Mouse (Mus musculus) forebrain, embryonic 15.5 days (tissue): ENCODE measurements at regions not wholly inside any gene's neighbourhood (a gene's known extent, or its start where the extent isn't known, plus 50 kb on each side); places are given as distances from the start of the nearest gene placed in this dataset.

Experiments used
- ATAC-seq: fragments of 200-750 bp; cut with Nextera tagmentation; replicated peaks from 2 replicates; pipeline ENCODE4 v1.8.0; 2017; ENCODE audit warnings: mild to moderate bottlenecking, moderate TSS enrichment, moderate library complexity
- H3K27ac ChIP-seq: fragments of 300-500 bp; sonication (generic); replicated peaks from 2 replicates; pipeline ENCODE4 v1.5.1; 2015; ENCODE audit warnings: mild to moderate bottlenecking, inconsistent platforms
- H3K27me3 ChIP-seq: fragments of 300-500 bp; sonication (generic); 2 replicates; pipeline ENCODE4 v1.6.1; 2015; ENCODE audit warnings: inconsistent platforms
- H3K36me3 ChIP-seq: fragments of 300-500 bp; sonication (generic); 2 replicates; pipeline ENCODE4 v1.6.1; 2015; ENCODE audit warnings: mild to moderate bottlenecking, inconsistent platforms
- H3K4me1 ChIP-seq: fragments of 300-500 bp; sonication (generic); 2 replicates; pipeline ENCODE4 v1.6.1; 2015; ENCODE audit warnings: inconsistent platforms
- H3K4me2 ChIP-seq: fragments of 300-500 bp; sonication (generic); replicated peaks from 2 replicates; pipeline ENCODE4 v1.6.1; 2015; ENCODE audit warnings: mild to moderate bottlenecking, inconsistent platforms
- H3K4me3 ChIP-seq: fragments of 300-500 bp; sonication (generic); 2 replicates; pipeline ENCODE4 v1.5.1; 2015; ENCODE audit warnings: mild to moderate bottlenecking, inconsistent platforms
- H3K9ac ChIP-seq: fragments of 300-500 bp; sonication (generic); replicated peaks from 2 replicates; pipeline ENCODE4 v1.6.1; 2015; ENCODE audit warnings: mild to moderate bottlenecking, inconsistent platforms
- H3K9me3 ChIP-seq: fragments of 300-500 bp; sonication (generic); 2 replicates; pipeline ENCODE4 v1.6.1; 2016; ENCODE audit warnings: inconsistent platforms
- WGBS: fragments of 180-500 bp; shearing (Covaris S2); methylation state at CpG from one replicate; pipeline ENCODE4 v1.1.7; 2015; ENCODE audit warnings: mixed read lengths; 5-methylcytosine and 5-hydroxymethylcytosine counted together

- ATAC-seq, result no peak
- no peak overlapping the region for H3K27ac ChIP-seq
- H3K4me2 ChIP-seq, result no peak overlapping the region
- H3K4me3 ChIP-seq, result no peak overlapping the region
- H3K9me3 ChIP-seq, result no peaks in the 10 kb centered on the region
- H3K36me3 ChIP-seq, result no peaks in the 10 kb centered on the region
- 86% methylated on average over 7 of the region's 7 CpGs for WGBS
- H3K4me1 ChIP-seq, result no peaks in the 10 kb centered on the region
- no peaks in the 10 kb centered on the region for H3K27me3 ChIP-seq
- no peak overlapping the region for H3K9ac ChIP-seq
Observed at GRCm38 (mm10) chr3:99739654-99740053, 145.6 kb upstream of the Spag17 start.

DNA sequence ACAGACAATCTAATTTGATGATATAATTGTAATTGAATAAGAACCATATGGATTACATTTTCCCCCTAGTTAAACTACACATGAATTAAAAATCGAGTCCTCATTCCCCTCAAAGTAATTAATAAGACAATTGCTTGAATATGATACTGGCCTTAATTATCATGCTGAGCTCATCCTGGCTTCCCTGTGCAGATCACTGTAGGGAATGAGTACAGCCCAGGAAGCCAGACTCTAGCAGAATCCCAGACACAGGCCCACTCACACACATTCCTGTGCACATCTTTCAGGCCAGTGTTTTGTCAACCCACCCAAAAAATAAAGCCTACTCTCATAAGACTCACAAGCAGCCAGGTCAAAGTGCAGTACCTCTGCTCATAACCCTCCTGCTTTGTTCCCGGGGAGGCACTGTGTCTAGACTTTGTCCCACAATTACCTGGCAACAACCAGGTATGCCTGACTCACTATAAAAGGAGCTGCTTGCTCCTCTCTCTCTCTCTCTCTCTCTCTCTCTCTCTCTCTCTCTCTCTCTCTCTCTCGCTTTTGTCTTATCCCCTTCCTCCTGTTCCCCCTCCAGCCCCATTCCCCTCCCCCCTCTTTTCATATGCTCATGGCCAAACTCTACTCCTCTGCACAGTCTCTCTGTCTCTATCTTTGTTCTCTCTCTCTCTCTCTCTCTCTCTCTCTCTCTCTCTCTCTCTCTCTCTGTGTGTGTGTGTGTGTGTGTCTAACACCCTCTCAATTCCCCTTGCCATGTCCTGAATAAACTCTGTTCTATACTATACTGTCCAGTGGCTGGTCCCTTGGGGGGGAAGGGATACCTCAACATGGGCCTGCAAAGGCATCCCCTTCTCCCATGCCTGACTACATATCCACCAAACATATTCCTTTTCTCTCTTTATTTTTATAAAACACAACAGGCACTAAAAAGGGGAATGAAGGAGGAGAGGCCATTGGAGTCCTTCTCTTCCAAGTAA, 143.7 kb upstream of the Spag17 start:
- Histone ChIP-seq H3K4me2 (no peak overlapping the region), H3K9ac (no peak overlapping the region), H3K4me3 (no peak overlapping the region), H3K36me3 (no peaks in the 10 kb centered on the region), H3K9me3 (no peaks in the 10 kb centered on the region), H3K27ac (no peak overlapping the region), H3K27me3 (no peaks in the 10 kb centered on the region), H3K4me1 (no peaks in the 10 kb centered on the region)
- no peak for ATAC-seq
- WGBS, result 60% methylated on average over 3 of the region's 3 CpGs

GRCm38 (mm10) chr3:99749725-99750124, 135.5 kb upstream of the Spag17 start:
- no peak overlapping the region for H3K4me2 ChIP-seq
- H3K9ac ChIP-seq, result no peak overlapping the region
- WGBS, result 86% methylated on average over 8 of the region's 8 CpGs
- no peaks in the 10 kb centered on the region for H3K9me3 ChIP-seq
- no peak for ATAC-seq
- no peaks in the 10 kb centered on the region for H3K27me3 ChIP-seq
- H3K4me3 ChIP-seq, result no peak overlapping the region
- H3K27ac ChIP-seq, result no peak overlapping the region
- H3K4me1 ChIP-seq, result no peaks in the 10 kb centered on the region
- H3K36me3 ChIP-seq, result no peaks in the 10 kb centered on the region

DNA sequence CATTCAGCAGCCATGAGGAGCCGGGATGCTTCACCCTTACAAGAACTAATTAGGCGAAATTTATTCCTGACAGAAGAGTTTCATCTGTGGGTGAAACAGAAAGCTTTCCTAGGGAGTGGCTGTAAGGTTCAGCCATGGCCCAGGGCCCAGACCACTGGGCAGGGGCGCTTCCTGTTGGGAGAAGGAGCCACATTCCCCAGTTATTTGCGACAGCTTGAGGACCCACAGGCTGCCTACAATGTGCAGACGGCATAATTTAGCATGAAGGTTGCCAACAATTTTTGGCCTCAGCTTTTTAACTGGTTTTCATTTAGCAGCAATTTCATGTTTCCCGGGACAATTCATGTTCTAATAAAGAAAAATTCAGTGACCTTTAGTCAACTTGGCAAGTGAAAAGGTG, 106.7 kb upstream of the Spag17 start:
- Histone ChIP-seq H3K27me3 (no peaks in the 10 kb centered on the region), H3K4me3 (no peak overlapping the region), H3K27ac (no peak overlapping the region), H3K9me3 (no peaks in the 10 kb centered on the region), H3K4me2 (no peak overlapping the region), H3K4me1 (no peaks in the 10 kb centered on the region), H3K36me3 (no peaks in the 10 kb centered on the region), H3K9ac (no peak overlapping the region)
- WGBS, result 75% methylated on average over 6 of the region's 6 CpGs
- ATAC-seq, result no peak

- Histone ChIP-seq H3K4me1 (no peaks in the 10 kb centered on the region), H3K27me3 (no peaks in the 10 kb centered on the region), H3K27ac (no peak overlapping the region), H3K9me3 (no peaks in the 10 kb centered on the region), H3K4me3 (no peak overlapping the region), H3K4me2 (no peak overlapping the region), H3K9ac (no peak overlapping the region), H3K36me3 (no peaks in the 10 kb centered on the region)
- WGBS, result 79% methylated on average over 3 of the region's 3 CpGs
- no peak for ATAC-seq
Observed at GRCm38 (mm10) chr3:99785955-99786529, 99.2 kb upstream of the Spag17 start.

- no peaks in the 10 kb centered on the region for H3K4me1 ChIP-seq
- 49% methylated on average over 6 of the region's 6 CpGs for WGBS
- no peaks in the 10 kb centered on the region for H3K27me3 ChIP-seq
- H3K36me3 ChIP-seq, result no peaks in the 10 kb centered on the region
- no peaks in the 10 kb centered on the region for H3K9me3 ChIP-seq
- no peak overlapping the region for H3K27ac ChIP-seq
- no peak for ATAC-seq
- H3K4me3 ChIP-seq, result no peak overlapping the region
- no peak overlapping the region for H3K4me2 ChIP-seq
- no peak overlapping the region for H3K9ac ChIP-seq
Observed at GRCm38 (mm10) chr3:99791316-99791715, 93.9 kb upstream of the Spag17 start.

GRCm38 (mm10) chr3:99793622-99794021, 91.6 kb upstream of the Spag17 start:
- H3K4me1 ChIP-seq, result no peaks in the 10 kb centered on the region
- H3K4me3 ChIP-seq, result no peak overlapping the region
- no peak overlapping the region for H3K4me2 ChIP-seq
- H3K9ac ChIP-seq, result no peak overlapping the region
- no peak for ATAC-seq
- no peaks in the 10 kb centered on the region for H3K27me3 ChIP-seq
- no peaks in the 10 kb centered on the region for H3K36me3 ChIP-seq
- no peak overlapping the region for H3K27ac ChIP-seq
- H3K9me3 ChIP-seq, result no peaks in the 10 kb centered on the region
- WGBS, result 77% methylated on average over 3 of the region's 3 CpGs

DNA sequence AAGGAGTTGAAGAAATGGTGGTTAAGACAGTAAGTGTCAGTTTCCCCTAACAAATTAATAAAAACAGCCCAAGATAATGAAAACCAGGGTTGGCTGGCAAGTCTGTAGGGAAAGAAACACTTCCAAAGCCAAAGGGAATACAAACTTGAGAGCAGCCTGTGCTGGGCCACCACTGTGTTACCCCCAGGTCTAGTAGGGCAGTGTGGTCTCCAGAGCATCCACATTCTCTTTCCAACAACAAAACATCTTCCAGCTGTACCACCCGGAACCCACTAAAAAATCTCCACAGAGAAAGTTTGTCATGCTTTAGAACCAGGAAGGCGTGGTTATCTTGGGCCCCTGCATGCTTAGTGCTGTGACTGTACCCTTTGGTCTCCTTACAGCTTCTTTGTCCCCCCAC, 89.4 kb upstream of the Spag17 start:
- Histone ChIP-seq H3K4me1 (no peaks in the 10 kb centered on the region), H3K9me3 (no peaks in the 10 kb centered on the region), H3K4me2 (no peak overlapping the region), H3K9ac (no peak overlapping the region), H3K27me3 (no peaks in the 10 kb centered on the region), H3K27ac (no peak overlapping the region), H3K36me3 (no peaks in the 10 kb centered on the region), H3K4me3 (no peak overlapping the region)
- no peak for ATAC-seq
- 89% methylated on average over 2 of the region's 2 CpGs for WGBS

GRCm38 (mm10) chr3:99797791-99798190, 87.4 kb upstream of the Spag17 start:
- Histone ChIP-seq H3K36me3 (no peaks in the 10 kb centered on the region), H3K9ac (no peak overlapping the region), H3K4me3 (no peak overlapping the region), H3K27me3 (no peaks in the 10 kb centered on the region), H3K9me3 (no peaks in the 10 kb centered on the region), H3K27ac (no peak overlapping the region), H3K4me1 (no peaks in the 10 kb centered on the region), H3K4me2 (no peak overlapping the region)
- no peak for ATAC-seq
- WGBS, result 89% methylated on average over 2 of the region's 2 CpGs

GRCm38 (mm10) chr3:99810532-99810931, 74.7 kb upstream of the Spag17 start:
- WGBS, result 78% methylated on average over 4 of the region's 4 CpGs
- Histone ChIP-seq H3K4me2 (no peak overlapping the region), H3K27me3 (no peaks in the 10 kb centered on the region), H3K36me3 (no peaks in the 10 kb centered on the region), H3K9me3 (no peaks in the 10 kb centered on the region), H3K27ac (no peak overlapping the region), H3K4me1 (no peaks in the 10 kb centered on the region), H3K4me3 (no peak overlapping the region), H3K9ac (no peak overlapping the region)
- ATAC-seq, result no peak

DNA sequence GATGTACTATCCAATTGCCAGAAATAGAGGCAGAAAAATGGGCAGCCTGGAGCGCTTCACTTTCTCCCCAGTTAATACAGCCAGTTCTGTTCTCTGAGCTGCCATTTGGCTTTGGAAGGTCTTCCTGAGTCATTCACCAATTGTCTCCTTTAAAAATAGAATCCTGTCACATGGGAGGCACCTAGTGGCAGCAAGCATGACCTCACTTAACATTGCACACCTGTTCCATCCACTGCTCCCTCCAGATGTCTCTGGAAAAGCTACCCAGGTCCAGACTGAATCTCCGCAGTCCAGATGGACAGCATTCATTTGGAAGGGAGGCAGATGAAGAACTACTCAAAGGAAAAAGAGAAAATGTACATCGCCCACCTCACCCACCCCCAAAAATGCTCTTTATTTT, 73.9 kb upstream of the Spag17 start:
- ATAC-seq, result no peak
- no peak overlapping the region for H3K9ac ChIP-seq
- no peaks in the 10 kb centered on the region for H3K27me3 ChIP-seq
- no peak overlapping the region for H3K4me2 ChIP-seq
- no peaks in the 10 kb centered on the region for H3K4me1 ChIP-seq
- no peaks in the 10 kb centered on the region for H3K9me3 ChIP-seq
- H3K4me3 ChIP-seq, result no peak overlapping the region
- H3K27ac ChIP-seq, result no peak overlapping the region
- no peaks in the 10 kb centered on the region for H3K36me3 ChIP-seq
- 93% methylated on average over 3 of the region's 3 CpGs for WGBS

DNA sequence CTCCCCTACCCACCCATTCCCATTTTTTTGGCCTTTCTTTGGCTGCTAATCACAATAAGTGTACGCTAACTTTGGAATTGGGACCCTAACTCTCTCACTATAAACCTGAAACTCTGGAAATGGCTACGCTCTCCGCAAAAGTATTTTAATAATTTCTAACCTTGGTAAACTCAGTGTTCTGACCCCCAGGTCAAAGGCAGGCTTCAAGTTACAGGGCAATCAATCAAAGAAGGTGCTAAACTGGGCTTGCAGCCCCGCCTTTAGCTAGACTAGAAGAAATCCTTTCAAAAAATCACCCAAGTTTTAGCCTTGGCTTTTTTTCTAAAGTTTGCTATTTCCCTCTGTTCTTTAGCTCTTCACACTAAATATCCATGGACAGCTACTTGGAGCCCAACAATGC, 72.4 kb upstream of the Spag17 start:
- Histone ChIP-seq H3K4me3 (no peak overlapping the region), H3K36me3 (no peaks in the 10 kb centered on the region), H3K9me3 (no peaks in the 10 kb centered on the region), H3K27ac (no peak overlapping the region), H3K9ac (no peak overlapping the region), H3K27me3 (no peaks in the 10 kb centered on the region), H3K4me1 (no peaks in the 10 kb centered on the region), H3K4me2 (no peak overlapping the region)
- WGBS, result 87% methylated on average over 4 of the region's 4 CpGs
- ATAC-seq, result no peak
